ENCODE assay signal across 28 mouse cellular contexts in genomic region chr1:93432087-93432486, GRCm38 (mm10). TPM values are rescaled to one million over a fixed set of nuclear protein-coding genes. Genes with fewer than 3 reads are reported as not detected.
DNase-seq lines count a peak whose midpoint lies in the region; ATAC-seq and TF ChIP-seq lines count a peak whose summit lies in the region.
"Had no signal": no experiment of that assay in that cellular context is flagged by ENCODE, and none has a peak within 500 bp of the region (broad histone marks: within the 10 kb centered on the region; RNA-seq: fewer than 3 reads in every experiment).

No protein-coding gene starts in this region.

- ATAC-seq in liver, embryonic 13.5 days (ENCODE audit: low read depth), result peak; percentile 41; the same call in 1 of the 2 replicates
- no peak for ATAC-seq in liver, embryonic 12.5 days
- peak; percentile 96 for ATAC-seq in liver, postnatal 0 days
- no peak for ATAC-seq in intestine, embryonic 16.5 days
- ATAC-seq: CD4-positive, CD25-positive, alpha-beta regulatory T cell, adult 4 months; forebrain, embryonic 13.5 days; forebrain, embryonic 16.5 days; hindbrain, postnatal 0 days had no signal

- H3K36me3 ChIP-seq in liver, embryonic 13.5 days, result peaks cover 87% of the 10 kb centered on the region
- H3K36me3 ChIP-seq in liver, embryonic 12.5 days, result peaks cover 92% of the 10 kb centered on the region
- H3K36me3 ChIP-seq in liver, postnatal 0 days (replicated peaks; ENCODE audit: insufficient read depth, low read length), result peaks cover 74% of the 10 kb centered on the region
- peaks cover 13% of the 10 kb centered on the region; the same call in 1 of the 2 replicates for H3K36me3 ChIP-seq in intestine, embryonic 16.5 days (ENCODE audit: control insufficient read depth, insufficient read depth, low read length)

- no peak overlapping the region for H3K4me3 ChIP-seq in liver, embryonic 13.5 days (replicated peaks)
- no peak overlapping the region for H3K4me3 ChIP-seq in liver, embryonic 12.5 days
- H3K4me3 ChIP-seq in liver, postnatal 0 days (ENCODE audit: low read depth, low read length), result no peak overlapping the region
- no peak overlapping the region for H3K4me3 ChIP-seq in intestine, embryonic 16.5 days (ENCODE audit: low read length)
- H3K4me3 ChIP-seq: embryonic facial prominence, embryonic 10.5 days; embryonic facial prominence, embryonic 13.5 days; erythroblast, embryonic 14.5 days; forebrain, embryonic 10.5 days; forebrain, embryonic 13.5 days; heart, adult 2 months; heart, embryonic 10.5 days; heart, embryonic 13.5 days had no signal

- H3K4me2 ChIP-seq in liver, embryonic 13.5 days, result no peak overlapping the region
- H3K4me2 ChIP-seq in liver, embryonic 12.5 days, result no peak overlapping the region
- no peak overlapping the region for H3K4me2 ChIP-seq in liver, postnatal 0 days (ENCODE audit: low read depth, low read length)
- H3K4me2 ChIP-seq in intestine, embryonic 16.5 days (ENCODE audit: low read depth, low read length), result no peak overlapping the region
- H3K4me2 ChIP-seq: embryonic facial prominence, embryonic 13.5 days; forebrain, embryonic 13.5 days; heart, embryonic 13.5 days; hindbrain, embryonic 14.5 days had no signal

- peak; percentile 83 for TF ChIP-seq EP300 in liver, postnatal 0 days (IDR thresholded peaks at IDR 0.05; ENCODE audit: low read depth)

- no peaks in the 10 kb centered on the region for H3K27me3 ChIP-seq in liver, embryonic 13.5 days
- no peaks in the 10 kb centered on the region for H3K27me3 ChIP-seq in liver, embryonic 12.5 days (replicated peaks)
- no peaks in the 10 kb centered on the region for H3K27me3 ChIP-seq in liver, postnatal 0 days (ENCODE audit: insufficient read depth, low read length)
- H3K27me3 ChIP-seq in intestine, embryonic 16.5 days (replicated peaks; ENCODE audit: control insufficient read depth, insufficient read depth, low read length), result no peaks in the 10 kb centered on the region
- H3K27me3 ChIP-seq: embryonic facial prominence, embryonic 13.5 days; forebrain, embryonic 13.5 days; heart, embryonic 13.5 days had no signal

- no peak for DNase-seq in liver, embryonic 13.5 days
- peak; percentile 14 for DNase-seq in adipocyte (ENCODE audit: low spot score)
- DNase-seq in fat pad, adult 2 months (ENCODE audit: extremely low read depth, low read depth, low spot score), result peak; percentile 57
- peak; percentile 43 for DNase-seq in liver, postnatal 0 days
- DNase-seq: adrenal gland, adult 8-10 months; adrenal gland, postnatal 25 days; cerebellum, adult 11-12 months; cerebellum, adult 8-10 months; cerebellum, postnatal 10 days; cerebellum, postnatal 36 days; embryo, embryonic 11 days; gastrocnemius, postnatal 36 days; heart, adult 2 months; heart, postnatal 14 days; heart, postnatal 4 days had no signal

- TF ChIP-seq CTCF in liver, postnatal 0 days (IDR thresholded peaks at IDR 0.05; ENCODE audit: low read depth), result no peak

- 80% methylated on average over 6 of the region's 6 CpGs for WGBS in liver, embryonic 13.5 days (ENCODE audit: insufficient replicate concordance)
- WGBS in liver, embryonic 12.5 days (ENCODE audit: insufficient replicate concordance), result 82% methylated on average over 6 of the region's 6 CpGs
- 67% methylated on average over 6 of the region's 6 CpGs for WGBS in liver, postnatal 0 days (ENCODE audit: insufficient replicate concordance)
- WGBS in intestine, embryonic 16.5 days, result 83% methylated on average over 6 of the region's 6 CpGs

- no peak overlapping the region for H3K27ac ChIP-seq in liver, embryonic 13.5 days
- no peak overlapping the region for H3K27ac ChIP-seq in liver, embryonic 12.5 days
- H3K27ac ChIP-seq in liver, postnatal 0 days (ENCODE audit: low read depth), result peak overlapping the region; percentile 69
- no peak overlapping the region for H3K27ac ChIP-seq in intestine, embryonic 16.5 days (ENCODE audit: low read length)
- H3K27ac ChIP-seq: embryonic facial prominence, embryonic 10.5 days; embryonic facial prominence, embryonic 13.5 days; forebrain, embryonic 10.5 days; forebrain, embryonic 13.5 days; heart, adult 2 months; heart, embryonic 10.5 days; heart, embryonic 13.5 days; hindbrain, embryonic 14.5 days; hindbrain, postnatal 0 days had no signal

- no peak overlapping the region for H3K9ac ChIP-seq in liver, embryonic 13.5 days
- H3K9ac ChIP-seq in liver, embryonic 12.5 days, result no peak overlapping the region
- no peak overlapping the region for H3K9ac ChIP-seq in liver, postnatal 0 days (replicated peaks)
- H3K9ac ChIP-seq in intestine, embryonic 16.5 days (ENCODE audit: low read depth, low read length), result no peak overlapping the region
- H3K9ac ChIP-seq: embryonic facial prominence, embryonic 13.5 days; forebrain, embryonic 13.5 days; heart, embryonic 13.5 days; hindbrain, embryonic 14.5 days had no signal

- H3K4me1 ChIP-seq in liver, embryonic 13.5 days (replicated peaks), result peaks cover 4% of the 10 kb centered on the region; the same call in 1 of the 2 replicates
- no peaks in the 10 kb centered on the region for H3K4me1 ChIP-seq in liver, embryonic 12.5 days
- H3K4me1 ChIP-seq in liver, postnatal 0 days (ENCODE audit: insufficient read depth), result 0 out of 2 replicates have a peak, but pooled peaks cover 2% of the 10 kb centered on the region
- no peaks in the 10 kb centered on the region for H3K4me1 ChIP-seq in intestine, embryonic 16.5 days (ENCODE audit: control insufficient read depth, insufficient read depth, low read length)
- H3K4me1 ChIP-seq: embryonic facial prominence, embryonic 10.5 days; embryonic facial prominence, embryonic 13.5 days; forebrain, embryonic 10.5 days; forebrain, embryonic 13.5 days; heart, embryonic 10.5 days; heart, embryonic 13.5 days had no signal

- H3K9me3 ChIP-seq in liver, embryonic 13.5 days (replicated peaks), result no peaks in the 10 kb centered on the region
- no peaks in the 10 kb centered on the region for H3K9me3 ChIP-seq in liver, embryonic 12.5 days (replicated peaks)
- no peaks in the 10 kb centered on the region for H3K9me3 ChIP-seq in liver, postnatal 0 days (ENCODE audit: low read length)
- H3K9me3 ChIP-seq in intestine, embryonic 16.5 days (ENCODE audit: control insufficient read depth, low read length), result no peaks in the 10 kb centered on the region
- H3K9me3 ChIP-seq: embryonic facial prominence, embryonic 10.5 days; embryonic facial prominence, embryonic 13.5 days; forebrain, embryonic 10.5 days; forebrain, embryonic 13.5 days; heart, embryonic 10.5 days; heart, embryonic 13.5 days had no signal

RNA-seq across cellular contexts. Expression of gene Hdlbp, which starts 46.5 kb away (rescaled TPM):
- 89.5 and 95.9 TPM in 2 replicates for polyA plus RNA-seq in liver, embryonic 13.5 days (2015; fragmentation: Nextera tagmentation; extraction: Ambion mirVana)
- 88.7 and 92.8 TPM in 2 replicates for polyA plus RNA-seq in liver, embryonic 12.5 days (2016; fragmentation: Nextera tagmentation; extraction: Ambion mirVana)
- polyA plus RNA-seq in liver, postnatal 0 days (2015; fragmentation: Nextera tagmentation; extraction: Ambion mirVana), result 106 and 131 TPM in 2 replicates
- polyA plus RNA-seq in intestine, embryonic 16.5 days (2015; fragmentation: Nextera tagmentation; extraction: Ambion mirVana), result 146 and 159 TPM in 2 replicates

RNA-seq across cellular contexts. Expression of gene Ano7, which starts 58.4 kb away (rescaled TPM):
- polyA plus RNA-seq in liver, embryonic 13.5 days (2015; fragmentation: Nextera tagmentation; extraction: Ambion mirVana), result 0.05 and 0.10 TPM in 2 replicates
- 0.11 and 0.39 TPM in 2 replicates for polyA plus RNA-seq in liver, embryonic 12.5 days (2016; fragmentation: Nextera tagmentation; extraction: Ambion mirVana)
- not detected in 2 replicates for polyA plus RNA-seq in liver, postnatal 0 days (2015; fragmentation: Nextera tagmentation; extraction: Ambion mirVana)
- 2.2 and 2.6 TPM in 2 replicates for polyA plus RNA-seq in intestine, embryonic 16.5 days (2015; fragmentation: Nextera tagmentation; extraction: Ambion mirVana)
- polyA plus RNA-seq: erythroblast, embryonic 14.5 days; forebrain, embryonic 13.5 days had no signal

Comparison
In these comparisons a context has a peak if more than half of its experiments do, and no peak if none do; other contexts are left out.
1. ATAC-seq: peak in liver, embryonic 13.5 days (single experiment) and liver, postnatal 0 days (single experiment); none in liver, embryonic 12.5 days (single experiment) and intestine, embryonic 16.5 days (single experiment).